Mouse (Mus musculus) ES-E14 (cell line): ENCODE measurements at regions not wholly inside any gene's neighbourhood (a gene's known extent, or its start where the extent isn't known, plus 50 kb on each side); places are given as distances from the start of the nearest gene placed in this dataset.

Source experiments
- DNase-seq: peaks from one replicate; pipeline ENCODE4 v3.0.0-alpha.2; 2013; ENCODE audit warnings: low read depth, low spot score
- H3K27ac ChIP-seq: 2 replicates; pipeline ENCODE4 v1.5.1; 2012; ENCODE audit warnings: low read depth, mild to moderate bottlenecking, low read length, moderate library complexity, mixed read lengths; ENCODE audit not compliant: poor library complexity, insufficient read depth, severe bottlenecking
- H3K36me3 ChIP-seq: 2 replicates; pipeline ENCODE4 v1.6.1; 2012; ENCODE audit warnings: mild to moderate bottlenecking, low read length, moderate library complexity, mixed read lengths; ENCODE audit not compliant: control insufficient read depth, poor library complexity, insufficient read depth, severe bottlenecking
- H3K4me1 ChIP-seq, 2 experiments: fragments of 150-350 bp in 1 of 2; sonication (generic) in 1 of 2; 2 replicates each; pipeline ENCODE4 v1.6.1; 2012; ENCODE audit warnings: low read length in 2 of 2, mild to moderate bottlenecking in 1 of 2, mixed read lengths in 1 of 2; ENCODE audit not compliant: control insufficient read depth in 2 of 2, insufficient read depth in 2 of 2, poor library complexity in 1 of 2
- H3K4me3 ChIP-seq, 2 experiments: fragments of 150-350 bp in 1 of 2; sonication (generic) in 1 of 2; 2 replicates each; pipeline ENCODE4 v1.5.1; 2012; ENCODE audit warnings: low read length in 2 of 2, low read depth in 1 of 2, mild to moderate bottlenecking in 1 of 2, mixed read lengths in 1 of 2; ENCODE audit not compliant: insufficient read depth in 1 of 2, poor library complexity in 1 of 2, severe bottlenecking in 1 of 2
- H3K9ac ChIP-seq: 2 replicates; pipeline ENCODE4 v1.6.1; 2012; ENCODE audit warnings: low read depth, mild to moderate bottlenecking, low read length, mixed read lengths; ENCODE audit not compliant: poor library complexity, insufficient read depth, severe bottlenecking
- H3K9me3 ChIP-seq: fragments of 150-350 bp; sonication (generic); 2 replicates; pipeline ENCODE4 v1.6.1; 2012; ENCODE audit warnings: low read depth, mild to moderate bottlenecking, low read length; ENCODE audit not compliant: control insufficient read depth, insufficient read depth
- CHD2 ChIP-seq: IDR thresholded peaks from 2 replicates; pipeline ENCODE4 v1.6.1; 2014; ENCODE audit warnings: mild to moderate bottlenecking, low read depth, low read length, inconsistent platforms
- HCFC1 ChIP-seq: IDR thresholded peaks from 2 replicates; pipeline ENCODE4 v1.6.1; 2012; ENCODE audit warnings: low read length, inconsistent platforms, borderline replicate concordance; ENCODE audit not compliant: insufficient read depth
- MAFK ChIP-seq: IDR thresholded peaks from 2 replicates; pipeline ENCODE4 v1.6.1; 2014; ENCODE audit warnings: mild to moderate bottlenecking, low read depth, low read length, inconsistent platforms; ENCODE audit not compliant: insufficient read depth
- ZC3H11A ChIP-seq: IDR thresholded peaks from 2 replicates; pipeline ENCODE4 v1.6.1; 2012; ENCODE audit warnings: low read depth, mild to moderate bottlenecking, inconsistent platforms, low read length, borderline replicate concordance
- ZNF384 ChIP-seq: IDR thresholded peaks from 2 replicates; pipeline ENCODE4 v1.6.1; 2012; ENCODE audit warnings: low read depth, low read length, inconsistent platforms
- in situ Hi-C, 2 experiments: fragments of 600-800 bp; cut with MboI; formaldehyde crosslinking; loops; one replicate each; pipeline ENCODE4 v1.15.1; 2025; ENCODE audit warnings: low sequenced_read_pairs in 2 of 2, inconsistent platforms in 1 of 2; ENCODE audit not compliant: unreplicated experiment in 2 of 2

DNA sequence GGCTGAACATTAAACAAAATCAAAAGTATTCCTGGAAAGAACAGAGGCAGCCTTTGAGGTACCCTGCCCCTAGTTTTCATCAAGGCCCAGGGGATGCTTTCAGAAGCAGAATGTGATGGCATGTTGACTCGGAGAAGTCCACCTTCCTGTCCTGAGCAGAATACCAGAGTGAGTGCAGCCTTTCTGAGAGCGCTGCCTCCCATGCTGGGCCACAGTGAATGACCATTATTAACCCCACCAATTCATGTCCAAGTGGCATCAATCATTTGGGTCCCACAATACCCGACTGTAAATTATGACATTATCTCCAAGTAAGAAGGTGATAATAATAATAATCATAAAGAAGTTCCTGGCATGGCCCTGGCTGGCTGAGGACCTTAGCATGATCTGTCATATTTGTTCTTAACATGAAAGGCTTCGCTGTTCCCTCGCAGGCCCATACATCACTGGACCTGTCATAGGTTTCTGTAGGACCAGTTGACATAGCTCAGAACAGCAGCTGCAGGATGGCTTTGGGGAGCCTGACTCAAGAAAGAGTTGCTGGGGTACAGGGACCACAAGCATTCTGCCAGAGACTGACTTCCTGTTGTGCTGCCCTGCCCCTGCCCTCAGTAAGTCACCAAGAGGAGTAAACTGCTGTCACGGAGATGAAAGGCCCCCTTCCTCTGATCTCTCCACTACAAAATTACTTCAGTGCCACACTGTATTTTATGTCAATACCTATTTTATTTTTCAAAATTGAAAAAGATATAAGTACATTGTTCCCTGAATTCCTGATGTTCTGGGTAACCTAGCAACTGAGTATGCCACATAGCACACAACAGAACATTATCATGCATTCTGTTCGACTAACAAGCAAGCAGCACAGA lies 176.6 kb downstream of the Tmem161b start:
- in situ Hi-C loops, result no loop called here
- no peak overlapping the region for H3K27ac ChIP-seq

GRCm38 (mm10) chr13:84399345-84400170 lies 177.5 kb downstream of the Tmem161b start:
- H3K36me3 ChIP-seq, result no peaks in the 10 kb centered on the region
- no peaks in the 10 kb centered on the region for H3K9me3 ChIP-seq
- H3K4me3 ChIP-seq, result no peak overlapping the region
- H3K27ac ChIP-seq, result no peak overlapping the region
- H3K4me1 ChIP-seq, result no peaks in the 10 kb centered on the region
- no peak for TF ChIP-seq CHD2
- TF ChIP-seq ZNF384, result no peak
- no peak for TF ChIP-seq MAFK
- TF ChIP-seq ZC3H11A, result no peak
- TF ChIP-seq HCFC1, result no peak
- no peak for DNase-seq
- no peak overlapping the region for H3K9ac ChIP-seq
- in situ Hi-C loops, result no loop called here

More for the DNA sequence above, 176.6 kb downstream of the Tmem161b start:
- Histone ChIP-seq H3K36me3 (no peaks in the 10 kb centered on the region), H3K9me3 (no peaks in the 10 kb centered on the region), H3K4me3 (no peak overlapping the region), H3K4me1 (no peaks in the 10 kb centered on the region), H3K9ac (no peak overlapping the region)
- no peak for DNase-seq
- TF ChIP-seq HCFC1 (no peak), ZC3H11A (no peak), ZNF384 (no peak), CHD2 (no peak), MAFK (no peak)

DNA sequence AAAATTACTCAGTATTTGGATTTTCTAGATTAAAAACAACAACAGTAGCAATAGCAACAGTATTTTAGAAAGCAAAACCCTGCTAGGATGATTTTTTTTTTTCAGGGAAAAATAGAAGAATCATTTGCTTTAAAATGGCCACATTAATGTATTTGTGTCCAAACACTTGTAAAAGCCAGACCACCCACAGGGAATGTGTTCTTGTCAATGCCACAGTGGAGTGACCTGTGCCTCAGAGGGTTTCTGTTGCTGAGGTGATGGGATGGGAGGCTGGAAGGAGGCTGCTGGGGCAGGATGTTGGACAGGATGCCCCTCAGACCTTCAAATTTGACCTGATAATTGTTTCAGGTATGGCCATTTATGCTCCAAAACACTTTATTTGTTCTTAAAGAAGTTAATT lies 178.9 kb downstream of the Tmem161b start:
- no peaks in the 10 kb centered on the region for H3K4me1 ChIP-seq
- TF ChIP-seq HCFC1, result no peak
- TF ChIP-seq ZC3H11A, result no peak
- no peak for TF ChIP-seq CHD2
- no peak for DNase-seq
- H3K9me3 ChIP-seq, result no peaks in the 10 kb centered on the region
- H3K4me3 ChIP-seq, result no peak overlapping the region
- in situ Hi-C loops, result no loop called here
- no peak overlapping the region for H3K9ac ChIP-seq
- no peak overlapping the region for H3K27ac ChIP-seq
- no peaks in the 10 kb centered on the region for H3K36me3 ChIP-seq

GRCm38 (mm10) chr13:84404566-84405194 lies 182.6 kb downstream of the Tmem161b start:
- peak; percentile 20 for DNase-seq
- Histone ChIP-seq H3K36me3 (no peaks in the 10 kb centered on the region), H3K4me3 (peak overlapping the region; percentile 42 to 46; a peak in 3 of 4 replicates), H3K4me1 (no peaks in the 10 kb centered on the region), H3K9me3 (no peaks in the 10 kb centered on the region), H3K9ac (no peak overlapping the region; the same call in 1 of the 2 replicates), H3K27ac (no peak overlapping the region)
- in situ Hi-C loops, result no loop called here
- TF ChIP-seq HCFC1 (no peak), ZNF384 (no peak), ZC3H11A (no peak), MAFK (no peak), CHD2 (no peak)
